Mouse (Mus musculus) right cerebral cortex, adult 18-20 months (tissue): ENCODE measurements at regions not wholly inside any gene's neighbourhood (a gene's known extent, or its start where the extent isn't known, plus 50 kb on each side); places are given as distances from the start of the nearest gene placed in this dataset.

ENCODE experiments used
- DNase-seq: peaks from one replicate; pipeline ENCODE4 v3.0.0; 2022; ENCODE audit warnings: mixed read lengths

DNA sequence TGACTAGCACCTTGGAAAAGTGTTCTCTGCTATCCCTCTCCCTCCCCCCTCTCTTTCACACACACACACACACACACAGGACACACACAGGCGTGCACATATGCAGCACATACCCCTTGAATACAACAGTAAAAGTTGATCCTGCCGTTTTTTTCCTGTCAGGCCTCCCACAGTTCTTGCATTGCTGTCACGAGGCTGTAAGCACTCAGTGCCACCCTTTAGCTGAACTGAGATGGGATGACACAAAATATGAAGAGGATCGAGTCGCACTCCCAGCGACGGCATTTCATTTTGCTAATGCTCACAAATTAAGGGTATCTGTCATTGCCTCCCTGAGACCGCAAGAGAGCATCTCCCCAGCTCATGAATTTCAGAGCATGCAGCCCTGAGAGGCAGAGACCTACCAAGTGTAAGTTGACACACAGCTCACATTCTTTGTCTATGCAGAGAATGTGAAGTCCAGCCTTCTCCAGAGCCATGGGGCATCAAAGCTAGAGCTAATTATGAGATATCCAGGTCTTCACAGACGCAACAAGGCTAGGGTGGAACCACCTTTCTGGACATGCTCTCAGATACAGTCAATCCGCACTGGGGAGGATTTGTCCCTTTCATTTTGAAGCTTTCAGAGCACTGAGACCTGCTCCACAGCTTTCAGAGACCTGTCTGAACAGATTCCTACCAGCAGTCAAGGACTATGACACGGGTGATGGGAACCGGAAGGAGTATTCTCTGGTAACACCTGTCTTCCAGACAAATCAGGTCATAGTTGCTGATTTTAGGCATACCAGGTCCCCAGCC is 152.3 kb downstream of the Cmpk2 start:
- DNase-seq: peak; percentile 5

DNA sequence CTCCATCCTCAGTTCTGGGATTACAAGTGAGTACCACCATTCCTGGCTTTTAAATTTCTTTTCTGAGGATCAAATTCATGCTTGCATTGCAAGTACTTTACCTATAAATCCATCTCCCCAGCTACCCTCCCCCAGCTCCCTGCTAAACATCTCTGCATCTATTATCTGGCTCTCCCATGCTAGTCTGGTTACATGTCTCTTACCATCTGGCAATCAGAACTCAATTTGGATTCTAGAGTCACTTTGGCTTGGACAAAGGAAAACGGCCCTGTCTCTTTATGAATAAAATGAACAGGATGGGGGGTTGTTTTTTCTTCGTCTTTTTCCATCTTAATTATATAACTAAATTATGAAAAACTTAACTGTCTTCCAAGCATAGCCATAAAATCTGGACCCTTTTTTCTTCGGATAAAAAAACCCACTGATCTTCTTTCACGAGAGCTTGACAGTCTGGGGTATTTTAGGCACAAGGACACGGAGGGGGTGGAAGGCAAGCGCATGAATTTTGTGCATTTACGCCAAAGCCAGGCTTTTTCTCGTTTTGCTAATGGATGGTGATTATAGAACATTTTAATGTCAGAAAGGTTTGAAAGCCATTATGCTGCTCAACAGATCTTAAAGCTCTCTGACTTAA is 151.6 kb downstream of the Cmpk2 start:
- peak; percentile 18 for DNase-seq

DNA sequence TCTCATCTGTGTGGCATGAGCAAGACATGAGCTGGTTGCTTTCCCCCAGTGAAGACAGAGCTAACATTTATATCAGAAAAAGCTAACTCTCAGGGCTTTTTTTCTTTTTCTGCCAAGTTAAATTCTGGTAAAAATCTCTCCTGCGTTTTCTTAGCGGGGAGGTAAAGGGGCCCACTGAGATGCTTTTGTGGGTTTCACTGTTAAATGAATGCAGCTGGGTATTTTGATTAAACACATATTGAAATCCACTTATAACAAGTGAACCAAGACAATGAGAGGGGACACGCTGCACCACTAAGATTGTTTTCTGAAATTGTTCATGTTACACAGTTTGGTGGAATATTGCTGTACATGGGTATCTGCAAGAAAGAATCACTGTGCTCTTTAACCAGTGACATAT is 149.0 kb downstream of the Cmpk2 start:
- no peak for DNase-seq

DNA sequence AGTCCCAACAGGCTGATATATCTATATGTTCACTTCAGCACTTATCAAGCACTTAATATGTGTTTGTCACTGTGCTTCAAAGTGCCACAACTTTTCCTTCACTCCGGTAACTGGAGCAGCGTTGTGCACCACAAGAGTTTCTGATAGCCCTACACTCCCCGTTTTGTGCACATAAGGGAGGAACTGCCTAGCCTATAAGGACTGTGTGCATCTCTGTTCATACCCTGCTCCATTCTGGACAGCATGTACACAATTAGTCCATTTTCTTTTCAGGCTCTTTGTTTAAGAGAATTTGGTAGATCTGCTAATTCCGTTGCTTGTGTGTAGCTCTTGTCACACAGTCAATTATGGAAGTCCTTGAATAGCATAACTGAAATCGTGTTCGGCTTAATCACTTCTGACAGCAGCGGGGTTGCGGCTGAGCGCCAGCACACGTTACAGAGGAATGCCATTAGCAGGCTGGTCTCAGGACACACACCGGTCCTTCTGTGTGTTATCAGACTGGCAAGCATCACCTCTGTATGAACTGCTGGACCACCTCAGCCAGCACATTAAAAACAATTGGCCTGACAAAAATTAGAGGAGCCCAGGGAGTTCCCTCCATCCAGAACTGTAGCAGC is 144.2 kb downstream of the Cmpk2 start:
- DNase-seq: no peak

DNA sequence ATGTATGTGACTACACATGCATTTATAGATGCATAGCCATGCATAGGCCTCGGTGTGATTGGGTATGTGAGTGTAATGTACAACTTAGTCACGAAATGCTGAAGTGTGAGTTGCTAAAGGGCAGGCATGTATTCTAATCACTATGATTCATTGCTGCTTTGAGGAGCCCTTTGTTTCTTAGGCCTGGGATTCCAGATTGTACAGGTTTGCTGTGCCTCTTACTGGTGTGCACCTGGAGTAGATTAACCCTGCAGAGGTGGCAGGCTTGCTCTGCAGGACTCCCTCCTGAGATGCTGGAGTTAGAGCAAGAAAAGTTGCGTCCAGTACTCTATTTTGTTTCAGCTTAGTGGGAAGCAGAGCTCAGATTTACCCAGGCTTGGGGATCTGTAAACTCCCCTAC is 141.1 kb downstream of the Cmpk2 start:
- DNase-seq: no peak

DNA sequence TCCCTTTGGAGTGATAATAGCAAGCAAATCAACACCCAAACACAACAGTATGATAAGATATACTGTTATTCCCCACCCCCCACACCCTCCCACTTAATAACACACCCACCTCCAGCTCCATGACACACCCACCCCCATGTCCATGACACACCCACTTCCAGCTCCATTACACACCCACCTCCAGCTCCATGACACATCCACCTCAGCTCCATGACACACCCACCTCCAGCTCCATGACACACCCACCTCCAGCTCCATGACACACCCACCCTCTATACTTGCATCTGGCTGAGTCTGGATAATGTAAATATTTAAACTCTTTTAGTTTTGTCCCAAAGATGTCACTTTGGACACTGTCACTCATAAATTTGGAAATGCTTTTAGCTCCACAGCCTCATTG is 129.5 kb downstream of the Cmpk2 start:
- DNase-seq: no peak

DNA sequence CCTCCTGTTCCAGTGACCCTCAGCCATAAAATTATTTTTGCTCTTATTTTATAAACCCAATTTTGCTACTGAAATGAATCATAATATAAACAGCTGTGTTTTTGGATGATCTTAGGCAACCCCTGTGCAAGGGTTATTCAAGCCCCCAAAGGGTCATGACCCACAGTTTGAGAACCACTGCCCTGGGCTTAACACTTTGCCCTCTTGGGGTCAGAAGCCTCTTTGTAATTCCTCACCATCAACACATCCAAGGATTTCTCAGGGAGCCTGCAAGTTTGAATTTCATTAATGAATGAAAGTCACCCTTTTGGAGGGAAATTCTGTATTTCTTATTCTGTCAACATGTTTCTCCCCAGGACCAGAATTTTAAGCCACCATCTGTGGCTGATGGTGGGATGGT is 123.1 kb downstream of the Cmpk2 start:
- no peak for DNase-seq

DNA sequence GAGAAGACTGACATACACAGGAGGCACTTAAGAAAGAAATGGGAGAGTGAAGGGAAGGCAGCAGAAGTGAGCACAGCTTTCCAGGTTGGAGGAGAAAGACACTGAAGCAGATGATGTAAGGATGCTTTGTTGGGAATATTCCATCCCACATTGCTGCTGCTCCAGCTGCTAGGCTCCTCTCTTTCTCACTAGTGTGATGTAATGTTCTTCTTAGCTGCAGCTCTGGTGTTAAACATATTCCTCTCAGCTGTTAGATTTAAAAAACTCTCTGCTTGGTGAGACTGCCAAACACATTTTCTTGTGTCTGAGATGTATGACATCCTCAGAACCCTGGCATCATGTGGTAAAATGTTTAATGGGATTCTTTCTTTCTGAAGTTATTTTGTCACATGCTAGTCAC is 120.1 kb downstream of the Cmpk2 start:
- DNase-seq: peak; percentile 67

DNA sequence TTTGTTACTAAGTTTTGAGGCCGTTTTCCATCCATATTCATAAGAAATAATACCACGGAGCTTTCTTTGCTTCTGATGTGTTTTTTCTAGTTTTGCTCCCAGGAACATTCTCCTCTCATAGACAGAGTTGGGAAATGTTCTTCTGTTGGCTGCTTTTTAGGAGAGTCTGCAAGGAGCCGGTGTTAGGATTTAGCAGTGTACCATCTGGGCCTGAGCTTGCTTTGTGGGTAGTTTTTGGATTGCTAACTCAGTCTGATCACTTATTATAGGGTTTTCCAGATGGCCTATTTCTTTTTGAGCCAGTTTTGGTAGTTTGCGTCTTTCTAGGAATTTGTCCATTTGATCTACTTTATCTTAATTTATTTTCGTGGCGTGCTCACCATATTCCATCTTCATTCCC is 108.4 kb downstream of the Cmpk2 start:
- DNase-seq: peak; percentile 74

DNA sequence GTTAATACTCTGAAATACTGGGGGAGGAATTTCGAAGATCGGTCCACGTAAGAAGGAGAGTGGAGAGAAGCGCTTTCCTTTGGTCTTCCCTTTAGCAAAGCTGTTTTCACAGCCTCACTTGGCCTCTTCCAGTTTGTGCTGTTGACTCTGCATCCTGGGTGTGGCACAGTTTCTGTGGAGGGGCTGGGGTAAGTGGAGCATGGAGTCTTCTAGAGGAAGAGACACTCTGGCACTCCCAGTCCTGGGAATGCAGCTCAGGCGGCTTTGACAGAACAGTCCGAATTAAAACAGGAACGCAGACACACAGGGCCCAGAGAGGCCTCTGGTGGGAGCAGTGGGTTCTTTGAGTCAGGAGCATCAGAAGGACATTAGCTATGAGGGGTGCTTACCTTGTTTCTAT is 102.6 kb downstream of the Cmpk2 start:
- DNase-seq: no peak

DNA sequence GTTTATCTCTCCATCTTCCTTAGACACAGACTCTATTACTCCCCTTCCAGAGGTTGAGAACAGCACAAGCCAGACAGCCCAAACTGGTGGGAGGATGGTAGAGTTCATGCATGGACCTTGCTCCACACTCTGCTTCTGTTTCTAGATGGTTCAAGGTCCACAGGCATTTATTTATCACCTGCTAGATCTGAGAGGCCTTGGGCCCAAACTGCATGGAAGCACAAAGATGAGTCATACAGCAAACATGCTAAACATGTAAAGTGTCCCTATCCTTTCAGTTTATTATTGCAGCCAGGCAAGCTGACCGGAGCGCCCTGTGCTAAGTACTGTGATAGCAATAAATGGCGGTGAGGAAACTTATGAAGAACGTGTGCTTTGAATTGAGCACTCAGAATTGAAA is 98.4 kb downstream of the Cmpk2 start:
- no peak for DNase-seq

DNA sequence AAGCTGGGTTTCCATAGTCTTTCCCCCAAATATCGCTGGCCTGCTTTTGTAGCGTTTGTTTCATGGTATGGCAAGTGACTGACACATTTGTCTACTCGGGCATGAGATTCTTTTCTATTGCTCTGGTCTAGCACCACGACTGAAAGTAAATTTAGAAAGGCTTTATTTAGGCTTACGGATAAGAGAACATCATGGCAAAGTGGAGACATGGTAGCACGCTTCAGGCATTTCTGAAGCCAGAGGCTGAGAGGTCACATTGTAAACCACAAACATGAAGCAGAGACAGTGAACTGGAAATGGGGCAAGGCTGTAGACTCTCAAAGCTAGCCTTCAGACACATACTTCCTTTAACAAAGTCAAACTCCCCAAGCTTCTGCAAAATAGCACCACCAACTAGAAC is 93.9 kb downstream of the Cmpk2 start:
- no peak for DNase-seq

DNA sequence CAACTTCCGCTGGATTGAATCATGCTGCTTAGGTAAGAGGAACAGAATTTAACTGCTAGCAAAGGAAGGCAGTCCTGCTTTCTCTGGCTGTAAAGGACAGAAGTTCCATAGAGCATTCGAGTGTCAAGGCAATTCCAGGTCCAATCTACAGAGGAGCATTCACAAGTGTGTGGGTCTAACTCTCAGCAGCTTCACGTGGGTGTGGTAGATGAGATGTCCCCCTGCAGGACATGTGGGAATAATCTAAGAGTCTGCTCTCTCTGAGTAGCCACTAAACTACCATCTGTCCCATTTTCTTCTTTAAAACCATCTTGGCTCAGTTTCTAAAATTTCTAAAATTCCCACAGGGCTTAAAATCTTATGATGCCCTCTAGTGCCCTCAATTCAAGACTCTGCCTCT is 90.6 kb downstream of the Cmpk2 start:
- peak; percentile 15 for DNase-seq

DNA sequence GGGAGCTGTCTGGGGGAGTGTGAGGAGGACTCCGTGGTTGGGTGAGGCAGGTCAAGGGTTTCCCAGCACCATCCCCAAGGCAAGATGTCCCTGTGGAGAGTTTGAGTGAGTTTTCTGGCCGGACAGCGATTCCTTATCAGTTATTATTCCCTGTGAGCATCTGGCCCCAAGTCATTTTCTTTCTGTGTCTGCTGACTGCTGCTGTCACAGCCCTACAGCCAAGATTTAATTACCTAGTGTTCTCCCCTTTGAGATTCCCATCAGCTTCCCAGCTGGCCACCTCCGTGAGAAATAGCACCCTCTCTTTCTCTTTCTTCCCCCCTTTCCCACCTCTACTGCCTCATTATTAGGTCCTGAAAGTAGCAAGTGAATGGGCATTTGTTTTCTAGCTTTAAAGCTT is 88.4 kb downstream of the Cmpk2 start:
- no peak for DNase-seq

DNA sequence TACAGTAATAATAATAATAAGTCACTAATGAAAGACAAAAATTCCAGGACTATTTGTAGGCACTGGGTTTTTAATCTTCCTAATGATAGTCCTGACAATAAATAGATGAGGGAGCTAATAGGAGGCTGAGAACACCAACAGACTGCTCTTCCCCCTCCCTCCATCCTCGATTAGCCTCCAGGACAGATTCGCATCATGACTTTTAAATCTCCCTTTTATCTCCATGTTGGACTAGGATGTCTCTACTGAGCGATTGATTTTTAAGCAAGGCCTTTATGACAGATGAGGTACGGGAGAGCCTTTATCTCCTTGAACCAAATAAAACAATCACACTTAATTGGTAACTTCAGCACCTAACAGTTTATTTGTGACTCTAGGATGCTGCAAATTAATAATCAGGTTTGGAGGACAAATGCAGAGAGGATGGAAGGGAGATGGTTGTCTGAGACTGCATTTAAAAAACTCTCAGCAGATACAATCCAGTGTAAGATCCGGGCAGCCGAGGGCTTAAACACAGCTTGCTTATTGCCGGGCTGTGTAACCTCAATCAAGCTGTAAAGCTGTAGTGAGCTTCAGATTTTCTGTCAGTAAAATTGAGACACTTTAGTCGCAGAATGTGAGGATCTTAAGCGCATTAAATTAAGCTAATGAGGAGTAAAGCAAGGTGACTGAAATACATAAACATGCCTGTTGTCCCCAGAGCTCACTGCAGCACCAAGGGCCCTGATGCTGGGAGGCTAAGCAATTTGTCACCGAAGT is 82.3 kb downstream of the Cmpk2 start:
- no peak for DNase-seq

DNA sequence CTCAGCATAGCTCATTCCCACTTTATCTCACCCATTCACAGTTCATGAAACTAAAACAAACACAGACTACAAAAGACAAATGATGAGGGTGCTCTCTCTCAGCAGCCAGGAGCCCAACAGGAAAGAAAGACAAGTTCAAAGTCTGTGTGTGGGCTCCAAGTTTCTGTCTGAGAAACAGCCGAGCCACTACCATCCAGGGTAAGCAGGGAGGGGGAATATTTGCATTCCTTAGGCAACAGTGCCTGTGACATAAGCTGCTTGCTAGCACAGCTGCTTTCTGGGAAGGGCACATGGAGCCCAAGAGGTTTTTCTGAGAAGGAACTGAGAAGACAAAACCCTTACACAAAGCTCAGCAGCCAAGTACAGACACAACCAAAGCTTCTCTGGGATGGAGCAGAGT is 78.5 kb downstream of the Cmpk2 start:
- no peak for DNase-seq

DNA sequence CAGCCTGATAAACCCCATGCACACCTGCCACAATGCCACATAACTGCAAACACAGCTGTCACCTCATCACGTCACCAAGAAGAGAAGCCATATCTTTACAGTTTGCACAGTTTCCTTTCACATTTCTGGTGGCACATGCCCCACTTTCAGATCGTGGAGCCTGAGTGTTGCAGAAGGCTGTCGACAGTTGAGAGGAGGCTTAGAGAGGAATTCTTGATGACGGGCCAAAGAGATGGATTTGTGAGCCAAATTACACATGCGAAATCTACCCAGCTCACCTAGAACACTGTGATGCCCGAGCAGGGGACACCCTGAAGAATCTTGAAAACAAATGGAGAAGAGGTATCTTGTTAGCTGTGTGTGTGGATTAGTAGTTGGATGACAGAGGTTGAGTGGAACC is 77.4 kb downstream of the Cmpk2 start:
- peak; percentile 15 for DNase-seq

DNA sequence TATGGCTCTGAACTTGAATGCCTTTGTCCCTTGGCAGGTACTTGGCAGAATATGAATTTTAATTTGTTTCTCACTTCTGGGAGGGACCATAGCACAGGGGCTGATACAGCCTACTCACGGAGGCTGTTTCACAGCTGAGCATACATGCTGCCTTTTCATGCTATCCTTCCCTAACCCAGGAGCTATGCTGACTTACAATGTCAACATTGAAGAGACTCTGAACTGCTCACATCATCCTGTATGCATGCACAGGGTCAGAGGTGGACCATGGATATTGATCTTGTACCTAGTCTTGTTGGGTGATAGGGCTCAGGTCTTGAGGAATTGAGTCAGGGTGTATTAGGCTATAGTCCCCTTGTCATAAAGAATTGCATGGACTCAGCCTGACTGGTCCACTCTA is 74.5 kb downstream of the Cmpk2 start:
- no peak for DNase-seq

DNA sequence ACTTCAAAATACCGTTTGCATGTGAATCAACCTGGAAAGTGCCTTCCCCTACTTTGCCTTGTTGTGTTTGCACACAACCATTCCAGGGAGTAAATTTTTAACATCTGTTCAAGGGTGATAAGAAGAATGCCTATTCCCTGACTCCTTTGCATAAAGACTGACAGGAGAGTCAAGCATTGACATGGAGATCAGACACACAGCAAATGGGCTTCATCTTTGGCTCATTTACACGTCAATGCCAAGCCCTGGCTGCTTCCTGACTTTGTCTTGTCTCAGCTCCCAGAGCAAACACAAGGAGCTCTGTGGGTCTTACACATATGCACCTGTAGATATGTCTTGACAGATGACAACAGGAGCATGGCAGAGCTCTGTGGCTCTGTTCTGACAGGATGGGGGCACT is 73.4 kb downstream of the Cmpk2 start:
- no peak for DNase-seq

DNA sequence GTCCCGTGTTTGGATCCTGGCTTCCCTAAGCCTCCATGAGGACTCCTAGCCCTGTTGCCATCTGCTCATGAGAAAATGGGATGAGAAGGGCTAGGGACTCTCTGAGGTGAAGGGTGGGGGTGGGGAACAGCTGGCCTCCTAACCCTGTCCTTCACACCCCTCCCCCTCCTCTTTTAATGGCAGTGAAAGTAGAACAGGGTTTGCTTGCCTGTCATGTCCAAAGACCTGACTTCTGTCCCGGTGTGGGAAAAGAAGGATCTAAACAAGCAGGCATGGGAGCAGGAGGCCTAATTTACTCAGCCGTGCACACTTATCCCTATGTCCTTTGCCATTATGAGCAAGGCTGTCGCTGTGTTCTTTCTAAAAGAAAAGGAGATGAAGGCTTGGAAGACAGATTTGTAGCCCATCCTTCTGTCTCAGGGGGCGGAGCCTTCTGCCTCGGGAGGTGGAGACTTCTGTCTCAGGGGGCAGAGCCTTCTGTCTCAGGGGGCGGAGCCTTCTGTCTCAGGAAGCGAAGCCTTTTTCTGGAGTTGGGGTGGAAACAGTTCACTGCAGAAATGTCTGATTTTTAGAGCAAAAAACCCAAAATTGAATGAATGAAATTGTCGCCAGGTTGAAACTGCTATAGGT is 66.4 kb downstream of the Cmpk2 start:
- no peak for DNase-seq

DNA sequence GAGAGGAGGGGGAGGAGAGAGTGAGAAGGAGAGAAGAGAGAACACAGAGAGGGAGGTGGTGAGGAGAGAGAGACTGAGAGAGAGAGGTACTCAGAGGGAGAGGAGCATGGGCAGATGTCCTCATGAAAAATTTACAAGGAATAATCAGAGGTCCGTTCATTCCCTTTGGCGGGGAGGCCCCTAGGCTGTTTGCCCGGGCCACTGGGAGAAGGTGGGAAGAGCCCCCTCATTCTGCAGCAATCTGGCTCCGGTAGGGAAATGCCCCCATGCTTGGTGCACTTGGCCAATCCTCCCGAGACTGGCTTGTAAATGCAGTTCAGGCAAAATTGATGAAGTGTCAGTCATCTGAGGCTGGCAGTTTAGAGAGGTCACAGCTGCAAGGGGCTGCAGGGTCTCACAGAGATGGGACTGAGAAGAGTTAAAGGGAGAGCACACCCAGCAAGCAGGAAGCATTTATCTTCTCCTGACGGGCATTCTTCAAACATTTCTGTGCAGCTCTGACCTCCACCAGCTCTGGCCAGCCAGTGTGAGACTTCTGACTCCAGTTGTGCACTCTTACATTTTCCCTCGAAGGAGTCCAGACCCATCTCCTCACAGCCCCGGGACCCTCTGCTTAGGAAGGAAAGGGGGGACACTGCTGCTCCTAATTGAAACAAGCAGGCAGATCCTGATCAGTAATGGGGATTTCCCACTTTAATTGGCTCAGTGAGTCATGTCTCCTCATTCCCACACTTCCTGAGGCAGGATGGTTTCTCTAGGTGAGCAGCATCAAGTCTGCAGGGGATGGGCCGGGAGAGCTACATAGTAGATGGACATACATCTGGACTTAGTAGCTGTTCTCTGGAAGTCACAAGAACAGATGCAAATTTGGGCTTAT is 65.5 kb downstream of the Cmpk2 start:
- DNase-seq: no peak

DNA sequence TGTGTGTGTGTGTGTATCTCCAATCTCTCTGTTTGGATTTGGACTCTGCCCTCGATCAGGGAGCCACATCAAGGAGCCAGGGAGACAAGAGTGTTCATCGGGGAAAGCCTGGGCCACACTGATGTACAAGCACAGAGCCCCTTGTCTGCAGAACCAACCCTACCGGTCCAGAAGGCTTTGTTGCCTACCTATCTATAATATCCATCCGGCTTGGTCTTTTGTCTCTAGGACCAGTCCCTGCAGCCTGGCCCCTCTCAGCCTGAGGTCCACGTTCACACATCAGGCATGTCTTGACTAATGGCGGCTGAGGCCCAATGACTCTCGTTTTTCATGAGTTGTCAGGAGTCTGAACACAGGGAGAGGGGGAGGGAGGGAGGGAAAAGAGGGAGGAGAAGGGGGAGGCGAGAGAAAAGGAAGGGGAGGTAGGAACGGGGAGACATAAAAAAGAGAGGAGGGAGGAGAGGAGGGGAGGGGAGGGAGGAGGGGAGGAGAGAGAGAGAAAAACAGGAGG is 64.7 kb downstream of the Cmpk2 start:
- no peak for DNase-seq
